Mouse (Mus musculus): ENCODE results near the gene Sox10. TPM values are rescaled to one million over a fixed set of nuclear protein-coding genes. Genes with fewer than 3 reads are reported as not detected.

Sox10 gene
- polyA plus RNA-seq, 1 experiment = not detected

- no peak overlapping the region for H3K4me3 ChIP-seq
- no peak overlapping the region for H3K4me2 ChIP-seq (ENCODE audit: low read depth)
- no peaks in the 10 kb centered on the region for H3K27me3 ChIP-seq (ENCODE audit: control insufficient read depth, insufficient read depth, insufficient read length)
- H3K36me3 ChIP-seq (ENCODE audit: control insufficient read depth, insufficient read depth) = peaks cover 5% of the 10 kb centered on the region
- peaks cover 21% of the 10 kb centered on the region for H3K79me2 ChIP-seq (ENCODE audit: control insufficient read depth, insufficient read depth)
- no peak overlapping the region for H3ac ChIP-seq (ENCODE audit: control insufficient read depth, insufficient read length)
- TF ChIP-seq MYOD1 (IDR thresholded peaks at IDR 0.05; ENCODE audit: control insufficient read depth in 1 of 3, insufficient read length in 2 of 3, low read depth in 2 of 3) = no peak
- no peak for TF ChIP-seq TCF12 (IDR thresholded peaks at IDR 0.05; ENCODE audit: insufficient read depth, poor library complexity, severe bottlenecking)
- TF ChIP-seq REST (IDR thresholded peaks at IDR 0.05; ENCODE audit: insufficient read depth, insufficient read length) = no peak
- TF ChIP-seq POLR2A (IDR thresholded peaks at IDR 0.05; ENCODE audit: insufficient read length, low read depth) = no peak
- no peak for TF ChIP-seq MAX (IDR thresholded peaks at IDR 0.05; ENCODE audit: low read depth)
- TF ChIP-seq SRF (IDR thresholded peaks at IDR 0.05; ENCODE audit: control insufficient read depth, insufficient read length, low read depth) = no peak
- no peak for TF ChIP-seq E2F4 (IDR thresholded peaks at IDR 0.05; ENCODE audit: insufficient read depth)
- TF ChIP-seq USF1 (IDR thresholded peaks at IDR 0.05; ENCODE audit: low read depth) = no peak
- TF ChIP-seq POLR2AphosphoS2 (IDR thresholded peaks at IDR 0.05; ENCODE audit: insufficient read length, low read depth) = no peak
- no peak for TF ChIP-seq MYOG (IDR thresholded peaks at IDR 0.05; ENCODE audit: control insufficient read depth in 1 of 3, insufficient read depth in 1 of 3, insufficient read length in 2 of 3, low read depth in 2 of 3)
- no peak for TF ChIP-seq TCF3 (IDR thresholded peaks at IDR 0.05; ENCODE audit: insufficient read length, low read depth)
Measured at GRCm38 (mm10) chr15:79143316-79143715, 21.7 kb downstream of the Sox10 start.

- Histone ChIP-seq H3K79me2 (ENCODE audit: control insufficient read depth, insufficient read depth) (peaks cover 21% of the 10 kb centered on the region), H3K4me2 (ENCODE audit: low read depth) (peak overlapping the region; percentile 78), H3K36me3 (ENCODE audit: control insufficient read depth, insufficient read depth) (no peaks in the 10 kb centered on the region), H3K4me3 (peak overlapping the region; percentile 85), H3K27me3 (ENCODE audit: control insufficient read depth, insufficient read depth, insufficient read length) (no peaks in the 10 kb centered on the region), H3ac (ENCODE audit: control insufficient read depth, insufficient read length) (peak overlapping the region; percentile 38)
- TF ChIP-seq REST (IDR thresholded peaks at IDR 0.05; ENCODE audit: insufficient read depth, insufficient read length) = no peak
- no peak for TF ChIP-seq E2F4 (IDR thresholded peaks at IDR 0.05; ENCODE audit: insufficient read depth)
- no peak for TF ChIP-seq SRF (IDR thresholded peaks at IDR 0.05; ENCODE audit: control insufficient read depth, insufficient read length, low read depth)
- TF ChIP-seq TCF12 (IDR thresholded peaks at IDR 0.05; ENCODE audit: insufficient read depth, poor library complexity, severe bottlenecking) = no peak
- no peak for TF ChIP-seq POLR2AphosphoS2 (IDR thresholded peaks at IDR 0.05; ENCODE audit: insufficient read length, low read depth)
- no peak for TF ChIP-seq CEBPB (IDR thresholded peaks at IDR 0.05; ENCODE audit: insufficient read depth, poor library complexity, severe bottlenecking)
Measured at GRCm38 (mm10) chr15:79141566-79141917, 23.5 kb downstream of the Sox10 start.

GRCm38 (mm10) chr15:79140866-79141565 lies 24.0 kb downstream of the Sox10 start, which contains the start of the genes Polr2f and 1700088E04Rik:
TSS of gene Polr2f (plus strand) at chr15:79141009.
TSS of gene 1700088E04Rik (minus strand) at chr15:79141253.
- peak within 1 kb of the TSS; percentile 38 for H3ac ChIP-seq (ENCODE audit: control insufficient read depth, insufficient read length)
- no peaks in the 10 kb centered on the region for H3K27me3 ChIP-seq (ENCODE audit: control insufficient read depth, insufficient read depth, insufficient read length)
- H3K79me2 ChIP-seq (ENCODE audit: control insufficient read depth, insufficient read depth) = peaks cover 21% of the 10 kb centered on the region
- peak within 1 kb of the TSS; percentile 85 for H3K4me3 ChIP-seq
- peak within 1 kb of the TSS; percentile 91 for H3K4me2 ChIP-seq (ENCODE audit: low read depth)
- H3K36me3 ChIP-seq (ENCODE audit: control insufficient read depth, insufficient read depth) = no peaks in the 10 kb centered on the region
- TF ChIP-seq E2F4 (IDR thresholded peaks at IDR 0.05; ENCODE audit: insufficient read depth) = peak; percentile 34
- TF ChIP-seq USF1 (IDR thresholded peaks at IDR 0.05; ENCODE audit: low read depth) = no peak
- no peak for TF ChIP-seq SRF (IDR thresholded peaks at IDR 0.05; ENCODE audit: control insufficient read depth, insufficient read length, low read depth)
- no peak for TF ChIP-seq TCF12 (IDR thresholded peaks at IDR 0.05; ENCODE audit: insufficient read depth, poor library complexity, severe bottlenecking)
- peak; percentile 100 for TF ChIP-seq POLR2AphosphoS2 (IDR thresholded peaks at IDR 0.05; ENCODE audit: insufficient read length, low read depth)
- peak; percentile 100 for TF ChIP-seq POLR2A (IDR thresholded peaks at IDR 0.05; ENCODE audit: insufficient read length, low read depth)
- no peak for TF ChIP-seq CEBPB (IDR thresholded peaks at IDR 0.05; ENCODE audit: insufficient read depth, poor library complexity, severe bottlenecking)
- no peak for TF ChIP-seq MYOG (IDR thresholded peaks at IDR 0.05; ENCODE audit: control insufficient read depth in 1 of 3, insufficient read depth in 1 of 3, insufficient read length in 2 of 3, low read depth in 2 of 3)
- no peak for TF ChIP-seq MYOD1 (IDR thresholded peaks at IDR 0.05; ENCODE audit: control insufficient read depth in 1 of 3, insufficient read length in 2 of 3, low read depth in 2 of 3)
- no peak for TF ChIP-seq MAX (IDR thresholded peaks at IDR 0.05; ENCODE audit: low read depth)
- TF ChIP-seq REST (IDR thresholded peaks at IDR 0.05; ENCODE audit: insufficient read depth, insufficient read length) = no peak

GRCm38 (mm10) chr15:79139640-79140039 lies 25.4 kb downstream of the Sox10 start:
- peaks cover 21% of the 10 kb centered on the region for H3K79me2 ChIP-seq (ENCODE audit: control insufficient read depth, insufficient read depth)
- no peaks in the 10 kb centered on the region for H3K36me3 ChIP-seq (ENCODE audit: control insufficient read depth, insufficient read depth)
- TF ChIP-seq E2F4 (IDR thresholded peaks at IDR 0.05; ENCODE audit: insufficient read depth) (no peak), POLR2AphosphoS2 (IDR thresholded peaks at IDR 0.05; ENCODE audit: insufficient read length, low read depth) (no peak)
- H3K4me2 ChIP-seq (ENCODE audit: low read depth) = no peak overlapping the region
- no peaks in the 10 kb centered on the region for H3K27me3 ChIP-seq (ENCODE audit: control insufficient read depth, insufficient read depth, insufficient read length)
- H3K4me3 ChIP-seq = no peak overlapping the region
- no peak overlapping the region for H3ac ChIP-seq (ENCODE audit: control insufficient read depth, insufficient read length)

GRCm38 (mm10) chr15:79135783-79136575 lies 29.1 kb downstream of the Sox10 start:
- Histone ChIP-seq H3K36me3 (ENCODE audit: control insufficient read depth, insufficient read depth) (peaks cover 11% of the 10 kb centered on the region), H3K4me3 (no peak overlapping the region), H3ac (ENCODE audit: control insufficient read depth, insufficient read length) (no peak overlapping the region), H3K79me2 (ENCODE audit: control insufficient read depth, insufficient read depth) (no peaks in the 10 kb centered on the region), H3K4me2 (ENCODE audit: low read depth) (no peak overlapping the region), H3K27me3 (ENCODE audit: control insufficient read depth, insufficient read depth, insufficient read length) (no peaks in the 10 kb centered on the region)
- peak; percentile 89 for TF ChIP-seq POLR2AphosphoS2 (IDR thresholded peaks at IDR 0.05; ENCODE audit: insufficient read length, low read depth)
- no peak for TF ChIP-seq SRF (IDR thresholded peaks at IDR 0.05; ENCODE audit: control insufficient read depth, insufficient read length, low read depth)

Measured in myocyte (in vitro differentiated cells).